Mouse (Mus musculus): ENCODE measurements around the gene Gabbr2. TPM values are rescaled to one million over a fixed set of nuclear protein-coding genes. Genes with fewer than 3 reads are reported as not detected.

Gene Gabbr2
- total RNA-seq, 2 experiments from 2014 or later = 203 to 209 TPM

GRCm38 (mm10) chr4:46989842-46990241 lies 1.8 kb downstream of the Gabbr2 start:
- DNase-seq (ENCODE audit: low spot score in 2 of 2) = peak; percentile 64 to 86

GRCm38 (mm10) chr4:46988824-46989223 lies 2.8 kb downstream of the Gabbr2 start:
- DNase-seq (ENCODE audit: low spot score in 2 of 2) = no peak

GRCm38 (mm10) chr4:46988257-46988656 lies 3.4 kb downstream of the Gabbr2 start:
- DNase-seq (ENCODE audit: low spot score in 2 of 2) = no peak

- no peak for DNase-seq (ENCODE audit: low spot score in 2 of 2)
Observed at GRCm38 (mm10) chr4:46987809-46988208, 3.9 kb downstream of the Gabbr2 start.

GRCm38 (mm10) chr4:46986054-46986453 lies 5.6 kb downstream of the Gabbr2 start:
- no peak for DNase-seq (ENCODE audit: low spot score in 2 of 2)

- DNase-seq (ENCODE audit: low spot score in 2 of 2) = peak in 1 of 2 experiments; percentile 53
Observed at GRCm38 (mm10) chr4:46982912-46983311, 8.8 kb downstream of the Gabbr2 start.

- DNase-seq (ENCODE audit: low spot score in 2 of 2) = no peak
Observed at GRCm38 (mm10) chr4:46982094-46982493, 9.6 kb downstream of the Gabbr2 start.

GRCm38 (mm10) chr4:46978371-46978770 lies 13.3 kb downstream of the Gabbr2 start:
- DNase-seq (ENCODE audit: low spot score in 2 of 2) = no peak

GRCm38 (mm10) chr4:46977161-46977560 lies 14.5 kb downstream of the Gabbr2 start:
- no peak for DNase-seq (ENCODE audit: low spot score in 2 of 2)

GRCm38 (mm10) chr4:46976671-46977071 lies 15.0 kb downstream of the Gabbr2 start:
- peak in 1 of 2 experiments; percentile 66 for DNase-seq (ENCODE audit: low spot score in 2 of 2)

GRCm38 (mm10) chr4:46973322-46973721 lies 18.4 kb downstream of the Gabbr2 start:
- no peak for DNase-seq (ENCODE audit: low spot score in 2 of 2)

- DNase-seq (ENCODE audit: low spot score in 2 of 2) = no peak
Observed at GRCm38 (mm10) chr4:46967981-46968380, 23.7 kb downstream of the Gabbr2 start.

GRCm38 (mm10) chr4:46966551-46966950 lies 25.1 kb downstream of the Gabbr2 start:
- DNase-seq (ENCODE audit: low spot score in 2 of 2) = no peak

- DNase-seq (ENCODE audit: low spot score in 2 of 2) = no peak
Observed at GRCm38 (mm10) chr4:46961403-46961802, 30.3 kb downstream of the Gabbr2 start.

GRCm38 (mm10) chr4:46960208-46960607 lies 31.5 kb downstream of the Gabbr2 start:
- no peak for DNase-seq (ENCODE audit: low spot score in 2 of 2)

GRCm38 (mm10) chr4:46959776-46960175 lies 31.9 kb downstream of the Gabbr2 start:
- DNase-seq (ENCODE audit: low spot score in 2 of 2) = no peak

GRCm38 (mm10) chr4:46957955-46958354 lies 33.7 kb downstream of the Gabbr2 start:
- DNase-seq (ENCODE audit: low spot score in 2 of 2) = peak; percentile 40 to 76

- DNase-seq (ENCODE audit: low spot score in 2 of 2) = no peak
Observed at GRCm38 (mm10) chr4:46956966-46957365, 34.7 kb downstream of the Gabbr2 start.

GRCm38 (mm10) chr4:46953021-46953420 lies 38.7 kb downstream of the Gabbr2 start:
- DNase-seq (ENCODE audit: low spot score in 2 of 2) = no peak

GRCm38 (mm10) chr4:46952562-46952961 lies 39.1 kb downstream of the Gabbr2 start:
- DNase-seq (ENCODE audit: low spot score in 2 of 2) = no peak

- no peak for DNase-seq (ENCODE audit: low spot score in 2 of 2)
Observed at GRCm38 (mm10) chr4:46934291-46934690, 57.4 kb downstream of the Gabbr2 start.

- no peak for DNase-seq (ENCODE audit: low spot score in 2 of 2)
Observed at GRCm38 (mm10) chr4:46933590-46933989, 58.1 kb downstream of the Gabbr2 start.

- no peak for DNase-seq (ENCODE audit: low spot score in 2 of 2)
Observed at GRCm38 (mm10) chr4:46931706-46932397, 59.8 kb downstream of the Gabbr2 start.
